Mouse (Mus musculus) gonadal fat pad, adult 2 months (tissue): ENCODE data around the gene Atxn1. TPM values are rescaled to one million over a fixed set of nuclear protein-coding genes. Genes with fewer than 3 reads are reported as not detected.

Experiments
- DNase-seq: peaks from one replicate; pipeline ENCODE4 v3.0.0-alpha.2; 2012; ENCODE audit warnings: low read depth
- polyA plus RNA-seq: library from polyadenylated mRNA; depleted of rRNA; stranded (reverse); fragments of >200 nt; gene quantifications from 2 replicates; pipeline ENCODE4 v1.2.3, GENCODE M21; 2012

Gene Atxn1
- polyA plus RNA-seq, 1 experiment = 11.6 TPM

- no peak for DNase-seq
These were observed 434.1 kb downstream of the Atxn1 start for GRCm38 (mm10) chr13:45530754-45531153.

- DNase-seq = no peak
These were observed 436.0 kb downstream of the Atxn1 start for GRCm38 (mm10) chr13:45528787-45529186.

- DNase-seq = no peak
These were observed 437.4 kb downstream of the Atxn1 start for GRCm38 (mm10) chr13:45527232-45527964.

- DNase-seq = no peak
These were observed 438.6 kb downstream of the Atxn1 start for GRCm38 (mm10) chr13:45526230-45526629.

GRCm38 (mm10) chr13:45524791-45525435, 439.9 kb downstream of the Atxn1 start:
- DNase-seq = no peak

- DNase-seq = no peak
These were observed 440.5 kb downstream of the Atxn1 start for GRCm38 (mm10) chr13:45524305-45524704.

GRCm38 (mm10) chr13:45516501-45517393, 448.1 kb downstream of the Atxn1 start:
- DNase-seq = no peak

GRCm38 (mm10) chr13:45514832-45515422, 449.9 kb downstream of the Atxn1 start:
- DNase-seq = no peak

GRCm38 (mm10) chr13:45514115-45514514, 450.7 kb downstream of the Atxn1 start:
- DNase-seq = no peak

- no peak for DNase-seq
These were observed 451.5 kb downstream of the Atxn1 start for GRCm38 (mm10) chr13:45513009-45513984.

GRCm38 (mm10) chr13:45512531-45512930, 452.3 kb downstream of the Atxn1 start:
- DNase-seq = no peak

- DNase-seq = no peak
These were observed 452.9 kb downstream of the Atxn1 start for GRCm38 (mm10) chr13:45511706-45512435.

- DNase-seq = no peak
These were observed 455.4 kb downstream of the Atxn1 start for GRCm38 (mm10) chr13:45509366-45509765.

GRCm38 (mm10) chr13:45508495-45508894, 456.3 kb downstream of the Atxn1 start:
- no peak for DNase-seq

GRCm38 (mm10) chr13:45507274-45508229, 457.3 kb downstream of the Atxn1 start, which contains the start of gene Gmpr:
Gmpr (plus strand) TSS chr13:45507444.
- no peak for DNase-seq

- DNase-seq = no peak
These were observed 459.3 kb downstream of the Atxn1 start for GRCm38 (mm10) chr13:45505546-45505945.

GRCm38 (mm10) chr13:45502791-45503190, 462.0 kb downstream of the Atxn1 start:
- DNase-seq = no peak

GRCm38 (mm10) chr13:45499906-45500305, 464.9 kb downstream of the Atxn1 start:
- no peak for DNase-seq
